Mouse (Mus musculus) megakaryocyte-erythroid progenitor cell, adult 5-6 weeks (primary cell): ENCODE measurements around the gene Gm17334. TPM values are rescaled to one million over a fixed set of nuclear protein-coding genes. Genes with fewer than 3 reads are reported as not detected.

ENCODE experiments used
- ATAC-seq: replicated peaks from 2 replicates; pipeline ENCODE4 v1.8.0; 2016; ENCODE audit warnings: mild to moderate bottlenecking, inconsistent platforms; ENCODE audit not compliant: severe bottlenecking, poor library complexity, low FRiP score, low TSS enrichment
- total RNA-seq, 2 experiments: library from RNA; stranded (forward) in 1 of 2; stranded (reverse) in 1 of 2; fragments of 200-1000, 215-1000 nt in 1 of 2; fragments of >200 nt in 1 of 2; fragmentation: Nextera tagmentation in 1 of 2; gene quantifications; 2 replicates each; pipeline ENCODE4 v1.2.3; 2014 to 2017

Gene Gm17334
- total RNA-seq, 2 experiments from 2014 or later = 0.89 TPM; not detected in 1

- ATAC-seq = no peak
Observed at GRCm38 (mm10) chr11:53757612-53758011, 15.4 kb downstream of the Gm17334 start.

DNA sequence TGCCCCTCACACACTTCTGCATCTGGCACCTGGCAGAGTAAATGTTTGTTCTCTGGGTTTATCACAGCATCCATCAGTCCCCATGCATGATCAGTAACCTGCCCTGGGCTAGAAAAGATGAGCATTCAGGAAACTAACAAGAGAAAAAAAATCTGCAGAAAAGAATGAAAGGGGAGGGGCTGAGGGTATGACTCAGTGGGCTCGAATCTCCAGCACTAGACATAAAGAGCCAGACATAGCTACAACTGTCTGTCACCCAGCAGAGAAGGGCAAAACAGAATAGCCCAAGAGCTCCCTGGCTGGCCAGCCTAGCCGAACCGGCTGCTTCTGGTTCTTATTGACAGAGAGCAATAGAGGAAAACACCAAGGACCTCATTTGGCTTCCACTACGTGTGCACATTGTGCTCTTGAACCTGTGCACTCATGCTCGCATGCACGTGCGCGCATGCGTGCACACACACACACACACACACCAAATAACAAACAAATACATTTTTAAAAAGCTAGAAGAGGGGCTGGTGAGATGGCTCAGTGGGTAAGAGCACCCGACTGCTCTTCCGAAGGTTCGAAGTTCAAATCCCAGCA is 17.9 kb downstream of the Gm17334 start:
- ATAC-seq = no peak

GRCm38 (mm10) chr11:53749716-53750352 is 23.2 kb downstream of the Gm17334 start:
- no peak for ATAC-seq

GRCm38 (mm10) chr11:53749306-53749705 is 23.7 kb downstream of the Gm17334 start:
- ATAC-seq = no peak

DNA sequence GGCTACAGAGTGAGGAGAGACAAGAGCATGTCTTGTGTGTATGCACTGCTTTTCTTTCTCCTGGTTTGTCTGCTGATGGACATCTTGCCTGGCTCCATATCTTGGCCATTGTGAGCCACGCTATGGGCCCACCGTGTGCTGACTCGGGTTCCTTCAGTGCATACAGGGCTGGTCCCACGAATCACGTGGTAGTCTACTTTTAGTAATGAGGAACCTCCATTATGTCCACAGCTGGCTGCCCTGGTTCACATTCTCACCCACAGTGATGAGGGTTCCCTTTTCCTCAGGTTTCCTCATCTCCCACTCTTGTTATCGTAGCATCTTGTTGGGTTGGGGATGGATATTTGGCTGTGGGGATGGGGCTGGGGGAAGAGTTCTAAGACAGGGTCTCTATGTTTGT is 24.4 kb downstream of the Gm17334 start:
- ATAC-seq = no peak

- ATAC-seq = no peak
Observed at GRCm38 (mm10) chr11:53747985-53748384, 25.0 kb downstream of the Gm17334 start.

- ATAC-seq = no peak
Observed at GRCm38 (mm10) chr11:53745260-53745659, 27.7 kb downstream of the Gm17334 start.

DNA sequence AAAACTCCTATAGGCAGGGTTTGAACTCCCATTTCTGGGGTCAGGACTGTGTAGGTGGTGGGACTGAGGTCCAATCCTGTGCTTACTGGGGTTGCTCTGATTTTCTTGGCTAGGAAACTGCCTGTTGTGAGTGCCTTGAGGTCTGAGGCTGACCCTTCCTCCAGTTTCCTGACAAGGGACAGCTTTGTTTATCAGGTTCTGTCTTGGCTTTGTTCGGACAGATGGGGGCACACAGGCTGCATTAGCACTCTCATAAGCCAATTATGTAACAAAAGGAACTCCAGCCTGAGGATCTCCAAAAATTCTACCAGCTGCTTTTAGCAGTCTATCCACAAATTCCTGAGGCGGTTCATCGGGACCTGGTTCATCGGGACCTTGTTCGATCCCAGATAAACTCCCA is 30.6 kb downstream of the Gm17334 start:
- no peak for ATAC-seq

- ATAC-seq = peak; percentile 74
Observed at GRCm38 (mm10) chr11:53737573-53737946, 35.4 kb downstream of the Gm17334 start.

GRCm38 (mm10) chr11:53736771-53737572 is 36.0 kb downstream of the Gm17334 start:
- peak; percentile 75 for ATAC-seq

- ATAC-seq = peak; percentile 85
Observed at GRCm38 (mm10) chr11:53735682-53736245, 37.2 kb downstream of the Gm17334 start.

DNA sequence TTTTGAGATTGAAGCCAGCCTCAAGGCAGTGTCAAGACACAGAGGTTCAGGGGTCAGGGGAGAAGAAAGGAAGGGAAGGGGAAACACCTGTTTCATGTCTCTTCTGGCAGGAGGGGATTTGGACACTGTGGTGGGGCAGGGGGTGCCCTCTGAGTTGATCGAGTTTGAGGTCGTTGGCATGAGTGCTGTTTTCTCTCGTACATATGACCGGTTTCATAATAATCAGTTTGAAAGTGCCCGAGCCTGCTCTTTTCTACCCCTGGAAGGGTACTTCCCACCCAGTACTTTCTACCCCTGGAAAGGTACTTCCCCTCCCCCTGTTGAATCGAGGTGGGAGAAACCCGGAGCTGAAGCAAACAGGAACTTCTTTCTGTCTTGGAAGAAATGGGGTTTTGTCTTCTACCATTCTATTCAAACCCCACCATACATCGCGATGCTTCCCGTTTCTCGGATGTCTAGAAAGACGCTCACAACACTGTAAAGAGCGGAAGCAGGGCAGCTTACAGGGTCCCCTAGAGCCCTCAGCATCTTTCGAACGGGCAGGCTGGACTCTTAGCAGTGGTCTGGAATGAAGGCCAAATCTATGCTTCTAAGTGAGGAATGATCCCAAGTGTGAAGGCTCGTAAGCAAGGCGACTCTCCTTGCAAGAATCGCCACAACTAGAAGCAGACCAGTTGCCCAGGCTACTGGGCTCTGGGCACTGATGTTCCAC is 37.9 kb downstream of the Gm17334 start:
- no peak for ATAC-seq

DNA sequence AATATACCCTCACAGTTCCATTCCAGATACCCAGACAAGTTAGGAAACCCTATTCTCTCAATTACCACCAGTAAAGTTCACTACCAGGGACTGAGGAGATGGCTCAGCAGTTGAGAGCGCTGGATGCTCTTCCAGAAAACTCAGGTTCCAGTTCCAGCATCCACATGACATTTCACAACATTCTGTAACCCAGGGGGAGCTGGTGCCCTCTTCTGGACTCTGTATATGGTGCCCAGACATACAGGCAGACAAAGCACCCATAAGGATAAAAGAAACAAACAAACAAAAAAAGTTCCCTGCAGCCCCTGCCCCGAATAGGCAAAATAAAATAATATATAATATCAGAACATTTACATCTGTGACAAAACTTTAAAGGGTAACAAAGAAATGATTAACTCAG is 38.6 kb downstream of the Gm17334 start:
- ATAC-seq = no peak

GRCm38 (mm10) chr11:53733824-53734223 is 39.2 kb downstream of the Gm17334 start:
- no peak for ATAC-seq

DNA sequence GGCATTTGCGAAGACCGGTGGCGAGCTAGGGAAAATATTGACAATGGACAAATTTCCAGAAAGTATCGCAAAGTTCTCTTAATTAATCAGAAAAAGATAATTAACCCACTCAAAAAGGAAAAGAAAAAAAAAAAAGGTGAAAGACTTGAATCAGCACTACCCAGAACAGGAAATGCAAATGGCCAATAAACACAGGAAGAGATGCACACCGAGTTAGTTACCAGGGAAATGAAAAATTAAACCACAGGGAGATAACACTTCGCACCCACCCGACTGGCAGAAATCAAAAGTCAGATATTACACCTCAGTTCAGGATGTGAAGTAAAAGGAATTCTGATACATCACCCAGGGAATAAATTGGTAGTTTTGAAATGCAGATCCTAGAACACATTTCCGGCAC is 40.7 kb downstream of the Gm17334 start:
- no peak for ATAC-seq

DNA sequence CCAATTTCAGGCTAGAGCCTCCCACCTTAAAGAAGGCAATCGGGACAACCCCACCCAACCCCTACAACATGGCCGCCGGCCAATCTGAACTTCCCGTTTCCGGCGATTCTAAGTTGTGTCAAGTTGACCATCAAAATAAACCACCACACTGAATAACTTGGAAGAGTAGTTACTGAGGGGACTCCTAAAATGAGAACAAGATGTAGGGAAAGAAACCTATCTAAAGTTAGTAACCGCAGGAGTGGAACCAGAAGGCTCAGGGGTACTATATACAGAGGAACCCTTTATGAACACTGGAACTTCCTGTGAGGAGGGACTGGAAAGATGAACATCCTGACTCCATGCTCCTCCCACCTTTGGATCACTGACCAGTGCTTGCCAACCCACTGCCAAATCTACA is 41.5 kb downstream of the Gm17334 start:
- no peak for ATAC-seq
